Mouse (Mus musculus): Measurements from ENCODE around the gene L1cam.

DNA sequence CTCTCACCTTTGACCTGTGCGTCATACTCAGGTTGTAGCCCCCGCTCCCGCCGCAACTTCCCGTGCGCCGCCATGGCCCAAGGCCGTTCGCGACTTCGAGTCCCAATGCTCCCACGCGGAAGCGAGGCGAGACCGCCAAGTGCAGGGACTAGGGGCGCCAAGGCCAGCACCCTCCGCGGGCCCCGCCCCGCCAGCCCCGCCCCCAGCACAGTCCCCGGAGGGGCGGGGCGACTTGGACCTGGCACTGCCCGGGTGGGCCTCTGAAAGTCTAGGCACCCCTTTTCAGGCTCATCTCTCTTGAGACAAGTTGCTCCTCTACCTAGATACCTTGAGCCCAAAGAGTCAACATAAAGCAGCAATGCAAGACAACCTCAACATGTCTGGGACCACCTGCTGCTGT is 15.3 kb upstream of the L1cam start:
- TF ChIP-seq POLR2A (IDR thresholded peaks at IDR 0.05; ENCODE audit: borderline replicate concordance, insufficient read depth, low read length), result no peak
- TF ChIP-seq CTCF (IDR thresholded peaks at IDR 0.05; ENCODE audit: borderline replicate concordance, insufficient read depth, low read depth, low read length), result no peak

Data from cerebellum, adult 2 months (tissue).